Mouse (Mus musculus) small intestine, adult 2 months (tissue): ENCODE results near the gene Tmem140. TPM values are rescaled to one million over a fixed set of nuclear protein-coding genes. Genes with fewer than 3 reads are reported as not detected.

ENCODE experiments used
- H3K27ac ChIP-seq: fragments of 200-500 bp; 2 replicates; pipeline ENCODE4 v1.5.1; 2012; ENCODE audit warnings: low read depth, low read length, control low read depth, inconsistent platforms; ENCODE audit not compliant: insufficient read depth
- H3K27me3 ChIP-seq: fragments of 200-500 bp; 2 replicates; pipeline ENCODE4 v1.6.1; 2012; ENCODE audit warnings: mild to moderate bottlenecking, moderate library complexity, low read length, inconsistent platforms; ENCODE audit not compliant: control insufficient read depth, insufficient read depth
- H3K36me3 ChIP-seq: fragments of 200-500 bp; 2 replicates; pipeline ENCODE4 v1.6.1; 2012; ENCODE audit warnings: mild to moderate bottlenecking, low read length, control low read depth, inconsistent platforms; ENCODE audit not compliant: control insufficient read depth, insufficient read depth
- H3K4me1 ChIP-seq: fragments of 200-500 bp; 2 replicates; pipeline ENCODE4 v1.6.1; 2012; ENCODE audit warnings: low read length, inconsistent platforms, mixed read lengths; ENCODE audit not compliant: control insufficient read depth, insufficient read depth, insufficient read length
- H3K4me3 ChIP-seq: fragments of 200-500 bp; 2 replicates; pipeline ENCODE4 v1.5.1; 2012; ENCODE audit warnings: low read depth, mild to moderate bottlenecking, control low read depth, inconsistent platforms, low read length, moderate library complexity
- CTCF ChIP-seq: fragments of 200-500 bp; IDR thresholded peaks from 2 replicates; pipeline ENCODE4 v1.5.1; 2012; ENCODE audit warnings: low read depth, mild to moderate bottlenecking, control low read depth, inconsistent platforms, low read length, moderate library complexity, mixed read lengths; ENCODE audit not compliant: insufficient replicate concordance, insufficient read length; ENCODE audit errors: extremely low read depth
- POLR2A ChIP-seq: fragments of 200-500 bp; IDR thresholded peaks from 2 replicates; pipeline ENCODE4 v1.6.1; 2012; ENCODE audit warnings: low read depth, mild to moderate bottlenecking, control low read depth, inconsistent platforms, low read length, moderate library complexity
- WGBS: fragments of 180-500 bp; shearing (Covaris S2); methylation state at CpG from one replicate; pipeline ENCODE4 v1.1.7; 2018; 5-methylcytosine and 5-hydroxymethylcytosine counted together
- polyA plus RNA-seq: library from polyadenylated mRNA; depleted of rRNA; stranded (reverse); fragments of >200 nt; gene quantifications from 2 replicates; pipeline ENCODE4 v1.2.3, GENCODE M21; 2012; rRNA removed

Tmem140 gene
- polyA plus RNA-seq: 10.3 and 51.1 TPM in 2 replicates

DNA sequence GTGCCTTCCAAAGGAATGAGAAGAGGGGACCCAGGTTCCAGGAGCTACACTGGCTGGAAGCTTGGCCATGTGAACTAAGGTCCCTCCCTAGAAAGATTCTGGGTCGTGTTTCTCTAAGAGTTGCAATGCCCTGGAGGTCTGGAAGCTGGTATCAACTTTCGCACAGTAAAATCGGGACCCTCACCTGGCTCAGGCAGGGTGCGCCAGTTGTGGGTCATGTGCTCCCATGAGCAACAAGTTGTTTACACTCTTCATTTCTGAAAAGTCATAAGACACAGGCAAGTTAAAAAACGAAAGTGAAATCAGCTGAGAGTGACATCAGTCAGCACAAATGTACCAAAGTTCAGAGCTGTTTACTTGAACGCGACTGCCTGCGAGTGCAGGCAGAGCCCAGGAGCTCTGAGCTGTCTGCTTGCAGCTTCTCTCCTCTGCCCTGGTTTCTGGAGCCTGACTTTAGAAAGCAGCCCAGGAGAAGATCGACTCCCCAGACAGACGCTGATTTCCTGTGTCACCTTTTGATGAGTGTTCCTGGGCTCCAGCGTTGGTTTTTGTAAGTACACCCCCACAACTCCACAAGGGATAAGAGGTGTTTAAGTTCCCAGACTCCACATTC lies at the start of gene Tmem140:
Tmem140 (plus strand) TSS at position 356 of the 613 bp plus-strand sequence.
- WGBS: 3% methylated on average over 11 of the region's 11 CpGs
- TF ChIP-seq POLR2A (peak; percentile 94), CTCF (no peak)

GRCm38 (mm10) chr6:34824406-34824805 lies 38.5 kb upstream of the Tmem140 start:
- TF ChIP-seq POLR2A: no peak
- TF ChIP-seq CTCF: no peak
- no peaks in the 10 kb centered on the region for H3K4me1 ChIP-seq
- no peaks in the 10 kb centered on the region for H3K36me3 ChIP-seq
- no peaks in the 10 kb centered on the region for H3K27me3 ChIP-seq
- H3K27ac ChIP-seq: no peak overlapping the region
- no peak overlapping the region for H3K4me3 ChIP-seq

More for the DNA sequence above, at the start of gene Tmem140:
- H3K4me3 ChIP-seq: peak within 1 kb of the TSS; percentile 73
- H3K36me3 ChIP-seq: no peaks in the 10 kb centered on the region; the same call in 1 of the 2 replicates
- H3K4me1 ChIP-seq: peaks cover 22% of the 10 kb centered on the region
- no peaks in the 10 kb centered on the region for H3K27me3 ChIP-seq
- H3K27ac ChIP-seq: peak within 1 kb of the TSS; percentile 93

GRCm38 (mm10) chr6:34832352-34832751 lies 30.6 kb upstream of the Tmem140 start:
- Histone ChIP-seq H3K4me3 (no peak overlapping the region), H3K36me3 (no peaks in the 10 kb centered on the region), H3K27me3 (no peaks in the 10 kb centered on the region), H3K4me1 (no peaks in the 10 kb centered on the region), H3K27ac (no peak overlapping the region)
- TF ChIP-seq CTCF (no peak), POLR2A (no peak)
- 91% methylated on average over 5 of the region's 5 CpGs for WGBS

DNA sequence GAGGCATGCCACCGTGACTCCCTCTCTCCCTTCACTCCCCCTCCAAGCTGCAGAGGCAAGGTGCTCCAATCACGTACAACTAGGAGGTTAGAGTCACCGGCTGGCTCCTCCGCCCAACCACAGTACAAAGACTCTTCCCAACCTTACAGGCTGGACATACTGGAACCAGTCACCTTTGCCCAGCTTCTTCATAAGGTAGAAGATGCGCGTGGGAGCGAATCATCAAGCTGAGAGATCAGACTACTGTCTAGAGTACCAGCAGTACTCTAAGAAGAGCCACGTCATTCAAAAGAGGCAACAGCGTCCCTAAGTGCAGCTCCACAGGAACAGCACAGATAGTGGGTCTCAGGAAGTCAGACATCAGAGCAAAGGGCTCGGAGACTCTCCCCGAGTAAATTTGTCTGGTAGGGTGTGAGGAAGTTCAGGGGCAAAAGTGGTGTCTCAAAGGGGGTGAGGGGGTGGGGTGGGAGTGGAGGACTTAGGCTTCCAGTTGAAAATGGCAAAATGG lies 1.3 kb upstream of the Tmem140 start:
- TF ChIP-seq POLR2A (no peak), CTCF (no peak)
- Histone ChIP-seq H3K27me3 (no peaks in the 10 kb centered on the region), H3K4me1 (peaks cover 14% of the 10 kb centered on the region), H3K4me3 (no peak overlapping the region), H3K36me3 (no peaks in the 10 kb centered on the region; the same call in 1 of the 2 replicates), H3K27ac (0 out of 2 replicates have a peak overlapping the region, but pooled peaks have one; percentile 3)
- WGBS: 92% methylated on average over 11 of the region's 11 CpGs

- TF ChIP-seq CTCF (no peak), POLR2A (no peak)
- H3K4me1 ChIP-seq: peaks cover 21% of the 10 kb centered on the region
- H3K4me3 ChIP-seq: peak overlapping the region; percentile 73
- H3K27ac ChIP-seq: peak overlapping the region; percentile 93
- H3K36me3 ChIP-seq: no peaks in the 10 kb centered on the region; the same call in 1 of the 2 replicates
- H3K27me3 ChIP-seq: no peaks in the 10 kb centered on the region
- WGBS: 54% methylated on average over 6 of the region's 6 CpGs
Measured at GRCm38 (mm10) chr6:34862381-34862780, 565 bp upstream of the Tmem140 start.

GRCm38 (mm10) chr6:34863786-34864514 lies 1.0 kb downstream of the Tmem140 start:
- TF ChIP-seq CTCF (no peak), POLR2A (no peak)
- H3K4me3 ChIP-seq: peak overlapping the region; percentile 57
- no peaks in the 10 kb centered on the region; the same call in 1 of the 2 replicates for H3K36me3 ChIP-seq
- peaks cover 25% of the 10 kb centered on the region for H3K4me1 ChIP-seq
- 70% methylated on average over 9 of the region's 9 CpGs for WGBS
- peak overlapping the region; percentile 55 for H3K27ac ChIP-seq
- H3K27me3 ChIP-seq: no peaks in the 10 kb centered on the region

DNA sequence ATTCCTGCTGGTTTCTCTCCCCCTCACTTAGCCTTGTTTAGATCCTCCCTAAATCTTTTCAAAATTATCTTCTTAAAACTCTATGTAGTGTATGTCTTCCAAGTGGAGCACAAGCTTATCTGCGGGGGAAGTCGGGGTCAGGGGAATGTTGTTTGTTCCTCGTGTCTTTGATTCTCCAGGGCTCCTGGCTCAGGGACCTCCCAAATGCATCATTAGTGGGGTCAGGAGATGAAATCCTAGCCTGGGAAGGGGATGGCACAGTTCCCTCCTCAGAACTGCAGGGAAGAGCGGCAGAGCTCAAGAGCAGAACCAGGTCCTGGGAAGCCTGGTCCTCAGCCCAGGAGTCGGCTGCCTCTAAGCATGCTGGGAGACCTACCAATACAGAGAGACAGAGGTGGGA lies 2.3 kb downstream of the Tmem140 start:
- 56% methylated on average over 5 of the region's 5 CpGs for WGBS
- TF ChIP-seq POLR2A: no peak
- TF ChIP-seq CTCF: no peak
- Histone ChIP-seq H3K27ac (peak overlapping the region; percentile 80), H3K36me3 (no peaks in the 10 kb centered on the region; the same call in 1 of the 2 replicates), H3K4me1 (peaks cover 31% of the 10 kb centered on the region), H3K4me3 (peak overlapping the region; percentile 32), H3K27me3 (no peaks in the 10 kb centered on the region)
